Mouse (Mus musculus): ENCODE data around the gene Evpl.

Gene Evpl

GRCm38 (mm10) chr11:116260259-116260658 lies 22.4 kb upstream of the Evpl start:
- H3K9me3 ChIP-seq (ENCODE audit: low read length): no peaks in the 10 kb centered on the region
- H3K36me3 ChIP-seq (ENCODE audit: insufficient read depth, low read length): peaks cover 93% of the 10 kb centered on the region
- H3K27me3 ChIP-seq (ENCODE audit: insufficient read depth, low read length): no peaks in the 10 kb centered on the region
- H3K4me3 ChIP-seq (replicated peaks; ENCODE audit: low read length): no peak overlapping the region
- TF ChIP-seq CTCF (conservative IDR thresholded peaks at IDR 0.05; ENCODE audit: low read length) (no peak), NANOG (IDR thresholded peaks at IDR 0.05; ENCODE audit: borderline replicate concordance, low read length) (no peak), POU5F1 (IDR thresholded peaks at IDR 0.05; ENCODE audit: borderline replicate concordance, low read length) (no peak)
- H3K4me1 ChIP-seq (replicated peaks; ENCODE audit: low read depth, low read length): peaks cover 8% of the 10 kb centered on the region

GRCm38 (mm10) chr11:116259461-116259860 lies 21.6 kb upstream of the Evpl start:
- peaks cover 93% of the 10 kb centered on the region for H3K36me3 ChIP-seq (ENCODE audit: insufficient read depth, low read length)

GRCm38 (mm10) chr11:116255982-116256675 lies 18.3 kb upstream of the Evpl start:
- no peak for TF ChIP-seq CTCF (conservative IDR thresholded peaks at IDR 0.05; ENCODE audit: low read length)
- TF ChIP-seq POU5F1 (IDR thresholded peaks at IDR 0.05; ENCODE audit: borderline replicate concordance, low read length): no peak
- TF ChIP-seq NANOG (IDR thresholded peaks at IDR 0.05; ENCODE audit: borderline replicate concordance, low read length): no peak
- Histone ChIP-seq H3K4me1 (replicated peaks; ENCODE audit: low read depth, low read length) (peaks cover 6% of the 10 kb centered on the region), H3K27me3 (ENCODE audit: insufficient read depth, low read length) (no peaks in the 10 kb centered on the region), H3K4me3 (replicated peaks; ENCODE audit: low read length) (no peak overlapping the region), H3K9me3 (ENCODE audit: low read length) (no peaks in the 10 kb centered on the region), H3K36me3 (ENCODE audit: insufficient read depth, low read length) (peaks cover 94% of the 10 kb centered on the region)

More at GRCm38 (mm10) chr11:116259461-116259860, 21.6 kb upstream of the Evpl start:
- Histone ChIP-seq H3K27me3 (ENCODE audit: insufficient read depth, low read length) (no peaks in the 10 kb centered on the region), H3K4me1 (replicated peaks; ENCODE audit: low read depth, low read length) (peaks cover 8% of the 10 kb centered on the region), H3K9me3 (ENCODE audit: low read length) (no peaks in the 10 kb centered on the region), H3K4me3 (replicated peaks; ENCODE audit: low read length) (no peak overlapping the region)
- TF ChIP-seq NANOG (IDR thresholded peaks at IDR 0.05; ENCODE audit: borderline replicate concordance, low read length) (no peak), POU5F1 (IDR thresholded peaks at IDR 0.05; ENCODE audit: borderline replicate concordance, low read length) (no peak), CTCF (conservative IDR thresholded peaks at IDR 0.05; ENCODE audit: low read length) (no peak)

GRCm38 (mm10) chr11:116255090-116255981 lies 17.5 kb upstream of the Evpl start:
- Histone ChIP-seq H3K27me3 (ENCODE audit: insufficient read depth, low read length) (no peaks in the 10 kb centered on the region), H3K4me3 (replicated peaks; ENCODE audit: low read length) (no peak overlapping the region), H3K9me3 (ENCODE audit: low read length) (no peaks in the 10 kb centered on the region), H3K36me3 (ENCODE audit: insufficient read depth, low read length) (peaks cover 94% of the 10 kb centered on the region), H3K4me1 (replicated peaks; ENCODE audit: low read depth, low read length) (peaks cover 6% of the 10 kb centered on the region)
- TF ChIP-seq NANOG (IDR thresholded peaks at IDR 0.05; ENCODE audit: borderline replicate concordance, low read length) (no peak), CTCF (conservative IDR thresholded peaks at IDR 0.05; ENCODE audit: low read length) (no peak), POU5F1 (IDR thresholded peaks at IDR 0.05; ENCODE audit: borderline replicate concordance, low read length) (no peak)

GRCm38 (mm10) chr11:116254627-116255026 lies 16.8 kb upstream of the Evpl start:
- no peaks in the 10 kb centered on the region for H3K27me3 ChIP-seq (ENCODE audit: insufficient read depth, low read length)
- H3K4me1 ChIP-seq (replicated peaks; ENCODE audit: low read depth, low read length): peaks cover 6% of the 10 kb centered on the region
- H3K36me3 ChIP-seq (ENCODE audit: insufficient read depth, low read length): peaks cover 94% of the 10 kb centered on the region
- H3K4me3 ChIP-seq (replicated peaks; ENCODE audit: low read length): no peak overlapping the region
- no peak for TF ChIP-seq CTCF (conservative IDR thresholded peaks at IDR 0.05; ENCODE audit: low read length)
- no peak for TF ChIP-seq POU5F1 (IDR thresholded peaks at IDR 0.05; ENCODE audit: borderline replicate concordance, low read length)
- no peak for TF ChIP-seq NANOG (IDR thresholded peaks at IDR 0.05; ENCODE audit: borderline replicate concordance, low read length)
- no peaks in the 10 kb centered on the region for H3K9me3 ChIP-seq (ENCODE audit: low read length)

GRCm38 (mm10) chr11:116253076-116253600 lies 15.3 kb upstream of the Evpl start:
- peaks cover 94% of the 10 kb centered on the region for H3K36me3 ChIP-seq (ENCODE audit: insufficient read depth, low read length)
- no peaks in the 10 kb centered on the region for H3K27me3 ChIP-seq (ENCODE audit: insufficient read depth, low read length)
- no peak for TF ChIP-seq POU5F1 (IDR thresholded peaks at IDR 0.05; ENCODE audit: borderline replicate concordance, low read length)
- H3K4me1 ChIP-seq (replicated peaks; ENCODE audit: low read depth, low read length): peaks cover 13% of the 10 kb centered on the region
- no peak overlapping the region for H3K4me3 ChIP-seq (replicated peaks; ENCODE audit: low read length)
- H3K9me3 ChIP-seq (ENCODE audit: low read length): no peaks in the 10 kb centered on the region

- TF ChIP-seq CTCF (conservative IDR thresholded peaks at IDR 0.05; ENCODE audit: low read length): no peak
- TF ChIP-seq NANOG (IDR thresholded peaks at IDR 0.05; ENCODE audit: borderline replicate concordance, low read length): no peak
- Histone ChIP-seq H3K4me1 (replicated peaks; ENCODE audit: low read depth, low read length) (peaks cover 30% of the 10 kb centered on the region), H3K27me3 (ENCODE audit: insufficient read depth, low read length) (no peaks in the 10 kb centered on the region), H3K9me3 (ENCODE audit: low read length) (no peaks in the 10 kb centered on the region), H3K36me3 (ENCODE audit: insufficient read depth, low read length) (peaks cover 99% of the 10 kb centered on the region), H3K4me3 (replicated peaks; ENCODE audit: low read length) (no peak overlapping the region)
Observed at GRCm38 (mm10) chr11:116250898-116251297, 13.0 kb upstream of the Evpl start.

GRCm38 (mm10) chr11:116247502-116248222 lies 9.8 kb upstream of the Evpl start:
- no peak for TF ChIP-seq NANOG (IDR thresholded peaks at IDR 0.05; ENCODE audit: borderline replicate concordance, low read length)
- no peak for TF ChIP-seq POU5F1 (IDR thresholded peaks at IDR 0.05; ENCODE audit: borderline replicate concordance, low read length)
- no peak for TF ChIP-seq CTCF (conservative IDR thresholded peaks at IDR 0.05; ENCODE audit: low read length)
- H3K9me3 ChIP-seq (ENCODE audit: low read length): no peaks in the 10 kb centered on the region
- no peak overlapping the region for H3K4me3 ChIP-seq (replicated peaks; ENCODE audit: low read length)
- H3K4me1 ChIP-seq (replicated peaks; ENCODE audit: low read depth, low read length): peaks cover 51% of the 10 kb centered on the region
- peaks cover 98% of the 10 kb centered on the region for H3K36me3 ChIP-seq (ENCODE audit: insufficient read depth, low read length)
- H3K27me3 ChIP-seq (ENCODE audit: insufficient read depth, low read length): no peaks in the 10 kb centered on the region

Data from E14TG2a.4 (cell line).